Mouse (Mus musculus) small intestine, adult 2 months (tissue): ENCODE results near the gene Vmn2r48.
"Not testable (repeated sequence)": the region's sequence is repeated elsewhere in the genome, so short reads cannot be mapped to it uniquely, and the experiment has no call there.

Experiments
- CTCF ChIP-seq: fragments of 200-500 bp; IDR thresholded peaks from 2 replicates; pipeline ENCODE4 v1.5.1; 2012; ENCODE audit warnings: low read depth, mild to moderate bottlenecking, control low read depth, inconsistent platforms, low read length, moderate library complexity, mixed read lengths; ENCODE audit not compliant: insufficient replicate concordance, insufficient read length; ENCODE audit errors: extremely low read depth
- POLR2A ChIP-seq: fragments of 200-500 bp; IDR thresholded peaks from 2 replicates; pipeline ENCODE4 v1.6.1; 2012; ENCODE audit warnings: low read depth, mild to moderate bottlenecking, control low read depth, inconsistent platforms, low read length, moderate library complexity

DNA sequence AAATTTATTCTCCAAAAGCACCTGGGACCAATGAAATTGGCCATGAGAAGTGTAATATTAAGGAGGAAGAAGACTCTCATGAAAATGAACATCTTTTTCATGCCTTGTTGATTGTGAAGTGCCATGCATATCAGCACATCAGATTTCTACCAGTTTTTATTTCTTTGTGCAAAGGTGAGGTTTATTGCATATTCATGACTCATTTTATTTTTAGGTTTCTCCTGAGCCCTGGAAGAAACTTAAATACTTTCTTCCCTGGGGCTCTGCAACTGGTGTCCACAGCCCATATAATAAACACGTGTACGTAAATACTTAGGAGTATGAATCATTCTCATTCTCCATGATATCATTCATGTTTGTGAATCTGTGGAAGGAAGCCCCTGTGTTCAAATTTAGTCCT, at the start of gene Vmn2r48:
- not testable (repeated sequence) for TF ChIP-seq POLR2A, CTCF
